In the genomic region with DNA sequence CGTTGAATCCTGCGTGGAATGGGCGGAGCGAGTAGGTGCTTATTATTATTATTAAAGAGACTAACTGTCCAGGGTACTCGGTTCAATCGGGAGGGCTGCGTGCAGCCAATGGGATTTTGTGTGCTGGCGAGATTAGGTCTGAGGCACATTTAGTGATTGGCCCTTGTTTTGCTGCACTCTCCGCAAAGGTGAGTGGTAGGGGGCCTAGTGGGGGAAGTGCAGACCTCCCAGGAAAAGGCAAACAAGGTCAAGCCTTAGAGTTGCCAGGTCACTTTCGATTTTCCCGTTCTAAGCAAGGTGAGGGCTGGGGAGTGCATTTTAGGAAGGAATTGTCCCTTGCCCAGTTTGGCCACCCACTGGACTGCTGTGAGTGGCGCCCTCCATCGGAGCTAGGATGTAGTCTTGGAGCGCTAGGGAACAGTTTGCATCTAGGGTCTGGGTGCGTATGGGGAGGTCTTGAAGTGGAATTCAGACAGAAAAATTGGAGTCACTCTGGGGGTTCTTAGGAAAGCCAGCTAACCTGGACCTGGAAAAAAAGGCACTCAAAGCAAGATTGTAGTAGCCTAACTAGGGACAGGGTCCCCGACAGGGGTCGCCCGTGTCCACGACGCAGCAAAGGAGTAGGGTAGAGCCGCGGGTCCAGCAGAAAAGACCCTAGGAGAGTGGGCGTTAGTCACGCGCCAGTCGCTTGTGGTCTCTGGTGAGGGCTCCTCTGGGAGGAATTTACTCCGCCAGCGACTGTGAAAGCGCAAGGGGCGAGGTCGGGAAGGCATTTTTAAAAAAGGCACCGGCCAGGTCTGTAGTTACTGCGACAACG, we compare ENCODE assay signal across 7 mouse cellular contexts. TPM values are rescaled to one million over a fixed set of nuclear protein-coding genes. Genes with fewer than 3 reads are reported as not detected.
DNase-seq lines count a peak whose midpoint lies in the region; ATAC-seq and TF ChIP-seq lines count a peak whose summit lies in the region.

No protein-coding gene starts in this region.

- peak overlapping the region; percentile 96 for H3K4me2 ChIP-seq in lung, embryonic 14.5 days
- H3K4me2 ChIP-seq in forebrain, postnatal 0 days (ENCODE audit: low read depth) = peak overlapping the region; percentile 97
- H3K4me2 ChIP-seq in kidney, postnatal 0 days (ENCODE audit: low read length) = peak overlapping the region; percentile 96

- peak overlapping the region; percentile 55 for H3K4me3 ChIP-seq in lung, embryonic 14.5 days (ENCODE audit: low read depth, low read length)
- peak overlapping the region; percentile 62 for H3K4me3 ChIP-seq in forebrain, postnatal 0 days (ENCODE audit: low read depth, low read length)
- H3K4me3 ChIP-seq in kidney, postnatal 0 days (replicated peaks; ENCODE audit: low read depth, low read length) = peak overlapping the region; percentile 62
- H3K4me3 ChIP-seq in macrophage (ENCODE audit: inconsistent target) = peak overlapping the region; percentile 34; the same call in 1 of the 2 replicates

- H3K4me1 ChIP-seq in lung, embryonic 14.5 days (ENCODE audit: insufficient read depth) = peaks cover 9% of the 10 kb centered on the region
- peaks cover 19% of the 10 kb centered on the region for H3K4me1 ChIP-seq in forebrain, postnatal 0 days (ENCODE audit: insufficient read depth)
- H3K4me1 ChIP-seq in kidney, postnatal 0 days (replicated peaks; ENCODE audit: insufficient read depth, low read length) = peaks cover 14% of the 10 kb centered on the region

- DNase-seq in lung, embryonic 14.5 days = peak; percentile 73
- no peak for DNase-seq in lung, postnatal 36 days
- peak; percentile 84 for DNase-seq in brain, embryonic 14.5 days (ENCODE audit: low read depth)
- DNase-seq in forebrain, postnatal 0 days = peak; percentile 67
- DNase-seq in kidney, postnatal 0 days (ENCODE audit: low spot score) = peak; percentile 67
- DNase-seq in splenic B cell, adult 2 months (ENCODE audit: low read depth, low spot score) = peak; percentile 14

- H3K9ac ChIP-seq in lung, embryonic 14.5 days = peak overlapping the region; percentile 18
- peak overlapping the region; percentile 54 for H3K9ac ChIP-seq in forebrain, postnatal 0 days
- H3K9ac ChIP-seq in kidney, postnatal 0 days (ENCODE audit: low read depth, low read length) = 0 out of 2 replicates have a peak overlapping the region, but pooled peaks have one; percentile 20

- H3K27me3 ChIP-seq in lung, embryonic 14.5 days (ENCODE audit: insufficient read depth, low read length) = peaks cover 50% of the 10 kb centered on the region
- H3K27me3 ChIP-seq in forebrain, postnatal 0 days (ENCODE audit: insufficient read depth, low read length) = peaks cover 47% of the 10 kb centered on the region
- H3K27me3 ChIP-seq in kidney, postnatal 0 days (ENCODE audit: insufficient read depth, low read length) = peaks cover 38% of the 10 kb centered on the region
- H3K27me3 ChIP-seq in splenic B cell, adult 2 months (ENCODE audit: control insufficient read depth, insufficient read depth, low read length, poor library complexity, severe bottlenecking) = 0 out of 2 replicates have a peak, but pooled peaks cover 3% of the 10 kb centered on the region

- ATAC-seq in lung, embryonic 14.5 days (ENCODE audit: insufficient read depth) = peak; percentile 79
- ATAC-seq in forebrain, postnatal 0 days = peak; percentile 76
- ATAC-seq in kidney, postnatal 0 days (replicated peaks; ENCODE audit: low FRiP score, low read depth) = peak; percentile 40

- no peaks in the 10 kb centered on the region for H3K79me2 ChIP-seq in macrophage (ENCODE audit: inconsistent target)

- no peaks in the 10 kb centered on the region for H3K36me3 ChIP-seq in lung, embryonic 14.5 days (ENCODE audit: insufficient read depth)
- H3K36me3 ChIP-seq in forebrain, postnatal 0 days (ENCODE audit: insufficient read depth) = no peaks in the 10 kb centered on the region
- no peaks in the 10 kb centered on the region for H3K36me3 ChIP-seq in kidney, postnatal 0 days (ENCODE audit: insufficient read depth, low read length)
- H3K36me3 ChIP-seq in macrophage (ENCODE audit: inconsistent target) = no peaks in the 10 kb centered on the region
- H3K36me3 ChIP-seq in splenic B cell, adult 2 months (ENCODE audit: control insufficient read depth, insufficient read depth, low read length, poor library complexity, severe bottlenecking) = no peaks in the 10 kb centered on the region

- no peak for TF ChIP-seq POLR2A in brain, embryonic 14.5 days (IDR thresholded peaks at IDR 0.05; ENCODE audit: borderline replicate concordance, extremely low read depth, insufficient read depth, insufficient read length, poor library complexity, severe bottlenecking)

- H3K27ac ChIP-seq in lung, embryonic 14.5 days (ENCODE audit: low read depth) = no peak overlapping the region
- no peak overlapping the region for H3K27ac ChIP-seq in forebrain, postnatal 0 days (ENCODE audit: low read depth, low read length)
- H3K27ac ChIP-seq in kidney, postnatal 0 days = no peak overlapping the region
- H3K27ac ChIP-seq in macrophage = no peak overlapping the region

- TF ChIP-seq CTCF in lung, embryonic 14.5 days (IDR thresholded peaks at IDR 0.05; ENCODE audit: low read depth) = peak; percentile 66
- TF ChIP-seq CTCF in brain, embryonic 14.5 days (IDR thresholded peaks at IDR 0.05; ENCODE audit: borderline replicate concordance, extremely low read depth, insufficient read depth, insufficient read length) = peak; percentile 74
- peak; percentile 69 for TF ChIP-seq CTCF in forebrain, postnatal 0 days (IDR thresholded peaks at IDR 0.05; ENCODE audit: low read depth)
- TF ChIP-seq CTCF in kidney, postnatal 0 days (IDR thresholded peaks at IDR 0.05; ENCODE audit: low read depth) = peak; percentile 68

- H3K9me3 ChIP-seq in lung, embryonic 14.5 days (ENCODE audit: low read depth, low read length) = no peaks in the 10 kb centered on the region
- H3K9me3 ChIP-seq in forebrain, postnatal 0 days (ENCODE audit: low read length) = no peaks in the 10 kb centered on the region
- H3K9me3 ChIP-seq in kidney, postnatal 0 days (replicated peaks; ENCODE audit: low read length) = no peaks in the 10 kb centered on the region

- under 1% methylated on average over 34 of the region's 34 CpGs for WGBS in lung, embryonic 14.5 days
- 1% methylated on average over 34 of the region's 34 CpGs for WGBS in forebrain, postnatal 0 days
- under 1% methylated on average over 34 of the region's 34 CpGs for WGBS in kidney, postnatal 0 days
- 2% methylated on average over 34 of the region's 34 CpGs for WGBS in macrophage (ENCODE audit: missing documents)

RNA-seq across cellular contexts. Expression of a gene that starts 4.1 kb away (rescaled TPM):
- polyA plus RNA-seq in lung, embryonic 14.5 days (2014; fragmentation: Nextera tagmentation; extraction: Ambion mirVana) = 1.8 and 1.9 TPM in 2 replicates
- polyA plus RNA-seq in brain, embryonic 14.5 days (2012; rRNA removed) = 1.9 and 2.9 TPM in 2 replicates
- 4.4 and 6.4 TPM in 2 replicates for total RNA-seq in forebrain, postnatal 0 days (2014; rRNA removed)
- 1.6 and 2.2 TPM in 2 replicates for polyA plus RNA-seq in forebrain, postnatal 0 days (2015; fragmentation: Nextera tagmentation; extraction: Ambion mirVana)
- 0.84 and 0.93 TPM in 2 replicates for polyA plus RNA-seq in kidney, postnatal 0 days (2015; fragmentation: Nextera tagmentation; extraction: Ambion mirVana)
- total RNA-seq in macrophage (2018; cell fraction: chromatin; rRNA removed) = 1 to 10 TPM in 22 of 26 experiments, under 1 TPM in 4; 0.74 to 5.9 (median 1.7) TPM
- total RNA-seq in macrophage (2018; cell fraction: cytosol; rRNA removed) = under 1 TPM; 0.19 to 0.75 (median 0.43) TPM
- total RNA-seq in macrophage (2018; cell fraction: nucleus; rRNA removed) = 1 to 10 TPM in 24 of 26 experiments, under 1 TPM in 2; 0.60 to 3.9 (median 1.6) TPM
- 0.10 to 0.42 TPM (median 0.17 TPM) in 3 replicates for polyA plus RNA-seq in macrophage (2018)
